Mouse (Mus musculus): ENCODE measurements at regions not wholly inside any gene's neighbourhood (a gene's known extent, or its start where the extent isn't known, plus 50 kb on each side); places are given as distances from the start of the nearest gene placed in this dataset.
A peak's percentile ranks its signal among the peaks of the same experiment; 100 is the strongest.

DNA sequence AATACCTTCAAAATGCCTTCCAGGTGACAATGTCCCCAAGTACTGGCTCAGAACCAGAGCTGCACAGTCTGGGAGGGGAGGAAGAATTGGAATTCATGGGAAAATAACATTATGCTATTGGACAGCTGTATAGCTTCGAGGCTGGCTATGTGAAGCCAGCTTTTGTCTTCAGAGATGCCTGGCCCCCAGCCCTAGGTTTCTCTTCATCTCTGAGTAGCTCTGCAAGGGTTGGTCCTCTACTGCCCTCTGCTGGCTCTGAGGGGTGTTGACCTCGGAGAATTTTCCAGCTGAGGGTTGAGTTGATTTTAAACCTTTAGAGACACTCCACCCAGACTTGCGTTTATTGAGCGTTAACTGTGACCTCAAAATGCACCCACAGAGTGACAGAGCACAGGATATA lies 63.3 kb upstream of the Bace2 start:
- no peak for TF ChIP-seq POLR2A (IDR thresholded peaks at IDR 0.05; ENCODE audit: extremely low read depth, insufficient read depth, low read length)
- peak; percentile 84 for TF ChIP-seq CTCF (IDR thresholded peaks at IDR 0.05; ENCODE audit: extremely low read depth, insufficient read depth, low read length)
